Mouse (Mus musculus) midbrain, embryonic 13.5 days (tissue): ENCODE results near the gene Myoc. TPM values are rescaled to one million over a fixed set of nuclear protein-coding genes. Genes with fewer than 3 reads are reported as not detected.

Source experiments
- ATAC-seq: fragments of 200-750 bp; cut with Nextera tagmentation; 2 replicates; pipeline ENCODE4 v1.8.0; 2017; ENCODE audit warnings: mild to moderate bottlenecking, moderate TSS enrichment, moderate library complexity
- H3K27ac ChIP-seq: fragments of 300-500 bp; sonication (generic); 2 replicates; pipeline ENCODE4 v1.5.1; 2015; ENCODE audit warnings: inconsistent platforms, mild to moderate bottlenecking, moderate library complexity
- H3K27me3 ChIP-seq: fragments of 300-500 bp; sonication (generic); 2 replicates; pipeline ENCODE4 v1.6.1; 2015; ENCODE audit warnings: mild to moderate bottlenecking, inconsistent platforms
- H3K36me3 ChIP-seq: fragments of 300-500 bp; sonication (generic); 2 replicates; pipeline ENCODE4 v1.6.1; 2015; ENCODE audit warnings: mild to moderate bottlenecking, inconsistent platforms
- H3K4me1 ChIP-seq: fragments of 300-500 bp; sonication (generic); replicated peaks from 2 replicates; pipeline ENCODE4 v1.6.1; 2015; ENCODE audit warnings: inconsistent platforms
- H3K4me2 ChIP-seq: fragments of 300-500 bp; sonication (generic); replicated peaks from 2 replicates; pipeline ENCODE4 v1.6.1; 2015; ENCODE audit warnings: moderate library complexity, mild to moderate bottlenecking, inconsistent platforms
- H3K4me3 ChIP-seq: fragments of 300-500 bp; sonication (generic); replicated peaks from 2 replicates; pipeline ENCODE4 v1.5.1; 2015; ENCODE audit warnings: mild to moderate bottlenecking, inconsistent platforms
- H3K9ac ChIP-seq: fragments of 300-500 bp; sonication (generic); replicated peaks from 2 replicates; pipeline ENCODE4 v1.6.1; 2015; ENCODE audit warnings: mild to moderate bottlenecking, inconsistent platforms
- H3K9me3 ChIP-seq: fragments of 300-500 bp; sonication (generic); 2 replicates; pipeline ENCODE4 v1.6.1; 2016; ENCODE audit warnings: mild to moderate bottlenecking, inconsistent platforms
- WGBS: fragments of 180-500 bp; shearing (Covaris S2); methylation state at CpG from one replicate; pipeline ENCODE4 v1.1.7; 2015; 5-methylcytosine and 5-hydroxymethylcytosine counted together
- microRNA-seq: library from miRNA; unstranded; fragments of <30 nt; microRNA quantifications from one replicate; pipeline ENCODE4, GENCODE M21; 2016
- polyA plus RNA-seq: library from polyadenylated mRNA; unstranded; fragments of >200 nt; fragmentation: Nextera tagmentation; extraction: Ambion mirVana; gene quantifications from 2 replicates; pipeline ENCODE4 v1.2.1, GENCODE M21; 2015

The Myoc gene
- polyA plus RNA-seq, 1 experiment from 2014 or later, result not detected

DNA sequence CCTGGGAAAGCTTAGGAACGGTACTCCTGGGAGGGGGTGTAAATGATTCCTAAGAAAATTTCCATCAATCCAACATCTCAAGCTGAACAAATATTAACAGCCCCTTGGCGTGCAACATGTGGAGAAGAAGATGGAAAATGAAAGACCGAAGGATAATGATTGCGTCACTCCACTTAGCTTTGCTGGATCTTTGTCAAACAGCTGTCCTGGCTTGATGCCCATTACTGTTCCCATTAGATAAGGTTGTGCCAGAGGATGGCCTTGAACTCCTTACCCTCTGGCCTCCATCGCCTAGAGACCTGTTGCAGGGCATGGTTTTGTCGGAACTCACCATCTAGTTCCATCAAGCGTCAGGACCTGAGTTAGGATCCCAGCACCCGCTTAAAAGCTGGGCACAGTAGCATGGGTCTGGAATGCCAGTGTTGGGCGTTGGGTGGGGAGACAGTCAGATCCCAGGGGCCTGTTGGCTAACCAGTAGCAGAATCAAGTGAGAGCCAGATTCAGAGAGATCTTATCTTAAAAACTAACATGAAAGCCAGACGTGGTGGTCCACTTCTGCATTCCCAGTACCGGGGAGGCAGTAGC is 21.4 kb downstream of the Myoc start:
- H3K36me3 ChIP-seq, result no peaks in the 10 kb centered on the region
- no peaks in the 10 kb centered on the region for H3K9me3 ChIP-seq
- H3K4me3 ChIP-seq, result no peak overlapping the region
- no peak for ATAC-seq
- H3K27me3 ChIP-seq, result no peaks in the 10 kb centered on the region
- no peak overlapping the region for H3K9ac ChIP-seq
- peaks cover under 1% of the 10 kb centered on the region; the same call in 1 of the 2 replicates for H3K4me1 ChIP-seq
- WGBS, result 89% methylated on average over 11 of the region's 11 CpGs
- no peak overlapping the region for H3K27ac ChIP-seq
- no peak overlapping the region for H3K4me2 ChIP-seq

DNA sequence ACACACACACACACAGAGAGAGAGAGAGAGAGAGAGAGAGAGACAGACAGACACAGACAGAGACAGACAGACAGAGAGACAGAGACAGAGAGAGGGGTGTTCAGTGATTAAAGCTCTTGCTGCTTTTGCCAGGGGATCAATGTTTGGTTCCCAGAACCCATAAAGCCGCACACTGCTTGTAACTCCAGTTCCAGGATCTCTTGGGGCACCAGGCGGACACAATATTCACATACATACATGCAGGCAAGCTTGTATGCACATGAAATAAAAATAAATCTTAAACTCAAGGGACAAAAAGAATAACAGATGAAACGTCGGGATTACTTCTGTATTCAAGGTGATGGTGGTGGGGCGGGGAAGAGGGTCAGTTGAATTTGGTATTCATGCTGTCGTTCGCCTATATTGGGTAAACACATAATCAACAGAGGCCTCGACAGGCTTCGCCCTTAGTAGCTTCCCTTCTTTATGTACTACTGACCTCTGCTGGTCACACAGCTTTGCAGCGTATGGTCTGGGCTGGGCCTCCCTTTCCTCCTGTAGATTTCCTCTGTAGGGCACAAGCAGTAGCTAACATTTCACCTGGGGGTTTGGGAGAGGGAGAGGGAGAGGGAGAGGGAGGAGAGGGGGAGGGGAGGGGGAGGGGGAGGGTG is 26.0 kb downstream of the Myoc start:
- Histone ChIP-seq H3K27me3 (no peaks in the 10 kb centered on the region), H3K4me1 (peaks cover 6% of the 10 kb centered on the region), H3K36me3 (peaks cover 12% of the 10 kb centered on the region), H3K27ac (no peak overlapping the region), H3K9me3 (no peaks in the 10 kb centered on the region), H3K4me2 (peak overlapping the region; percentile 30; the same call in 1 of the 2 replicates), H3K4me3 (no peak overlapping the region; the same call in 1 of the 2 replicates), H3K9ac (peak overlapping the region; percentile 23; the same call in 1 of the 2 replicates)
- 14% methylated on average over 10 of the region's 10 CpGs for WGBS
- ATAC-seq, result peak; percentile 99

DNA sequence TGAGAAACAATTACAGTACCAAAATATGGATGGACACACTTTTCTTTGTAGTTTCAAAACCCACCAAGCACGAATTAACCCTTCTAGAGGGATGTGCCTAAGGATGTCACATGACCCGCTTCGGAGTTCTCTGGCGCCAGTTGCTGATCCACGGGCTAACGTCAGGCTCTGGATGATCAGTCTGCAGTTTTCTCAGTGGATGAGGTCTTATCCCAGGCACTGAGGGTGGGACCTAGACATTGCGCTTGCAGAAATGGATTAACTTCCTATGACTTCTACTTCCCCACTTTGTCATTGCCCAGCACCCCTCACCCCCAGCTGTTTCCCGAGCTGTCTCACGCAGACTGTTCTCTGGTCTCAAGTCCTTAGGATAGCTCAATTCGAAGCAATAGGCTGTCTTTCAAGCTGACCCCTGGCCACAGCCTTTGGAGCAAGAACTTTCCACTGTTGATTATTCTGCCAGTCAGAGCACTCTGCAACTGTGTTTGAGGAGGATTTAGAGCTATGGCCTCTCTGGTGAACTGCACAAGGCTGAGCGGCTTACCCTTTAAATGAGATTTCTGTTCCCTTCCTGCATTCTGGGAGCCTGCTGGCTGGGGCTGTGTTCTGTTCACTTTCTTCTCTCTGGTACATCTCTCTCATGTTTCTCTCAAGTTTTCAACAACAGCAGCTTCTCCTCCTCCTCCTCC is 26.7 kb downstream of the Myoc start:
- H3K9ac ChIP-seq, result peak overlapping the region; percentile 60
- ATAC-seq, result peak; percentile 90
- WGBS, result 3% methylated on average over 11 of the region's 11 CpGs

DNA sequence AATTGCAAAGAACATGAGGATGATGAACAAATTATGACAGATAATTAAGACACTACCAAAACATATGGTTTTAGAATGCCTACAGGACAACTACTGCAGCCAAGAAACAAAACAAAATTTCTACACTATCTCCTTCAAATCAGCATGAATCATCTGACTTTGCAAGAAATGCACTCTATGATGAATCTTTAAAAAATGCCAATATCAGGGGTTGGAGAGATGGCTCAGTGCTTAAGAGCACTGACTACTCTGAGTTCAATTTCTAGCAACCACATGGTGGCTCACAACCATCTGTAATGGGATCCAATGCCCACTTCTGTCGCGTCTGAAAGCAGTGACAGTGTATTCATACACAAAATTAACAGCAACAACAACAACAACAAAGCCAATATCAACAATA is 54.8 kb downstream of the Myoc start:
- 90% methylated on average over 2 of the region's 2 CpGs for WGBS
- no peak overlapping the region for H3K27ac ChIP-seq
- no peaks in the 10 kb centered on the region for H3K27me3 ChIP-seq
- H3K4me2 ChIP-seq, result no peak overlapping the region
- H3K9ac ChIP-seq, result no peak overlapping the region
- H3K36me3 ChIP-seq, result peaks cover 73% of the 10 kb centered on the region
- no peak overlapping the region for H3K4me3 ChIP-seq
- H3K4me1 ChIP-seq, result no peaks in the 10 kb centered on the region
- no peaks in the 10 kb centered on the region for H3K9me3 ChIP-seq
- ATAC-seq, result no peak

More for the DNA sequence above, 26.7 kb downstream of the Myoc start:
- Histone ChIP-seq H3K9me3 (no peaks in the 10 kb centered on the region), H3K27ac (no peak overlapping the region), H3K36me3 (peaks cover 19% of the 10 kb centered on the region), H3K4me1 (peaks cover 6% of the 10 kb centered on the region), H3K4me3 (peak overlapping the region; percentile 25), H3K4me2 (peak overlapping the region; percentile 57), H3K27me3 (no peaks in the 10 kb centered on the region)

DNA sequence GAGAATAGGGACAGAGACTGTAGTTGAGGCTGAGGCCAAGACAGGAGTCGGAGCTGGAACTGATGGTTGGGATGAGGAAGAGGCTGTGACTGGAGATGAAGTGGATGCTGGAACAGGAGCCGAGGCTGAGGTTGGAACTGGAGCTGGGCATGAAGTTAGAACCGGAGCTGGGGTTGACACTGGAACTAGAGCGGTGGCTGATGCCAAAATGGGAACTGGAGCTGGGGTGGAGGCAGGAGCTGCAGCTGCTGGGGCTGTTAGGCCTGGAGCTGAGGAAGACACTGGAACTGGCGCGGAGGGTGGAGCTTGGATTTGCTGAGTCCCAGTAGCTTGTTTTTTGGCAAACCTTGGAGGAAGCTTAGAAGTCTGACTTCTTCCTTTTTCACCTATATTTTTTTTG is 58.9 kb downstream of the Myoc start:
- H3K27me3 ChIP-seq, result no peaks in the 10 kb centered on the region
- H3K4me3 ChIP-seq, result no peak overlapping the region
- H3K9ac ChIP-seq, result no peak overlapping the region
- no peak overlapping the region for H3K4me2 ChIP-seq
- no peak overlapping the region for H3K27ac ChIP-seq
- H3K9me3 ChIP-seq, result no peaks in the 10 kb centered on the region
- H3K36me3 ChIP-seq, result peaks cover 72% of the 10 kb centered on the region
- no peaks in the 10 kb centered on the region for H3K4me1 ChIP-seq
- 96% methylated on average over 6 of the region's 6 CpGs for WGBS
- ATAC-seq, result no peak

Small RNA genes lying within 50 kb of the gene (microRNA-seq; reads per million reads assigned to microRNA genes)
- gene Gm27616, result not detected

Other genes with a start within 250 kb of the Myoc start
- gene Dnm3, start 161.1 kb upstream of the Myoc start, polyA plus RNA-seq, result 33.5 and 34.8 TPM in 2 replicates
- 20.0 and 21.5 TPM in 2 replicates for gene Mettl13, start 90.6 kb upstream of the Myoc start, polyA plus RNA-seq
- 66.6 and 70.7 TPM in 2 replicates for gene Vamp4, start 68.6 kb upstream of the Myoc start, polyA plus RNA-seq
- not detected in 2 replicates for gene Myocos, start 19.1 kb downstream of the Myoc start, polyA plus RNA-seq
- gene Prrc2c, start 101.4 kb downstream of the Myoc start, polyA plus RNA-seq, result 171 and 187 TPM in 2 replicates
- 0.40 and 1.1 TPM in 2 replicates for gene Fmo4, start 174.8 kb downstream of the Myoc start, polyA plus RNA-seq
- 14.9 and 15.2 TPM in 2 replicates for gene Fmo1, start 227.5 kb downstream of the Myoc start, polyA plus RNA-seq